Mouse (Mus musculus) MEL (cell line): ENCODE measurements at regions not wholly inside any gene's neighbourhood (a gene's known extent, or its start where the extent isn't known, plus 50 kb on each side); places are given as distances from the start of the nearest gene placed in this dataset.

Experiments
- DNase-seq: peaks from one replicate; pipeline ENCODE4 v3.0.0; 2011; ENCODE audit warnings: low read depth, low spot score
- H3K27ac ChIP-seq: 2 replicates; pipeline ENCODE4 v1.5.1; 2012; ENCODE audit warnings: low read depth, mild to moderate bottlenecking, control low read depth, low read length, moderate library complexity; ENCODE audit not compliant: control insufficient read depth
- H3K27me3 ChIP-seq, 2 experiments: fragments of 150-350 bp in 1 of 2; sonication (generic) in 1 of 2; 2 replicates each; pipeline ENCODE4 v1.6.1; 2012; ENCODE audit warnings: low read length in 2 of 2, mild to moderate bottlenecking in 2 of 2, improper control_type of control experiment in 1 of 2, moderate library complexity in 1 of 2; ENCODE audit not compliant: insufficient read depth in 2 of 2, control insufficient read depth in 1 of 2
- H3K36me3 ChIP-seq, 2 experiments: 2 replicates each; pipeline ENCODE4 v1.6.1; 2012 to 2014; ENCODE audit warnings: low read length in 2 of 2, improper control_type of control experiment in 1 of 2, inconsistent platforms in 1 of 2, mild to moderate bottlenecking in 1 of 2; ENCODE audit not compliant: insufficient read depth in 2 of 2, control insufficient read depth in 1 of 2
- H3K4me1 ChIP-seq, 2 experiments: fragments of 150-350 bp in 1 of 2; sonication (generic) in 1 of 2; 2 replicates each; pipeline ENCODE4 v1.6.1; 2012; ENCODE audit warnings: low read length in 2 of 2, improper control_type of control experiment in 1 of 2, mild to moderate bottlenecking in 1 of 2; ENCODE audit not compliant: insufficient read depth in 2 of 2, control insufficient read depth in 1 of 2
- H3K4me3 ChIP-seq, 2 experiments: fragments of 150-350 bp in 1 of 2; sonication (generic) in 1 of 2; 2 replicates each; pipeline ENCODE4 v1.5.1; 2012; ENCODE audit warnings: low read depth in 2 of 2, low read length in 2 of 2, mild to moderate bottlenecking in 2 of 2, moderate library complexity in 2 of 2, control low read depth in 1 of 2, improper control_type of control experiment in 1 of 2; ENCODE audit not compliant: control insufficient read depth in 1 of 2, insufficient read depth in 1 of 2
- H3K79me2 ChIP-seq: 2 replicates; pipeline ENCODE4 v1.6.1; 2012; ENCODE audit warnings: mild to moderate bottlenecking, low read length, moderate library complexity; ENCODE audit not compliant: control insufficient read depth, poor library complexity, insufficient read depth
- H3K9ac ChIP-seq: 2 replicates; pipeline ENCODE4 v1.6.1; 2012; ENCODE audit warnings: low read depth, mild to moderate bottlenecking, control low read depth, low read length, moderate library complexity; ENCODE audit not compliant: control insufficient read depth, poor library complexity, severe bottlenecking
- H3K9me3 ChIP-seq: fragments of 150-350 bp; sonication (generic); replicated peaks from 2 replicates; pipeline ENCODE4 v1.6.1; 2012; ENCODE audit warnings: mild to moderate bottlenecking, low read length, improper control_type of control experiment, moderate library complexity; ENCODE audit not compliant: insufficient read depth
- CHD2 ChIP-seq: IDR thresholded peaks from 2 replicates; pipeline ENCODE4 v1.6.1; 2011; ENCODE audit warnings: low read length, improper control_type of control experiment
- ELF1 ChIP-seq: IDR thresholded peaks from 2 replicates; pipeline ENCODE4 v1.6.1; 2014; ENCODE audit warnings: low read depth, mild to moderate bottlenecking, inconsistent platforms, low read length, improper control_type of control experiment, moderate library complexity
- EP300 ChIP-seq, 2 experiments: IDR thresholded peaks; 2 replicates each; pipeline ENCODE4 v1.6.1; 2011; ENCODE audit warnings: improper control_type of control experiment in 2 of 2, low read length in 2 of 2, low read depth in 1 of 2, mild to moderate bottlenecking in 1 of 2
- HCFC1 ChIP-seq: IDR thresholded peaks from 2 replicates; pipeline ENCODE4 v1.6.1; 2012; ENCODE audit warnings: low read depth, mild to moderate bottlenecking, inconsistent platforms, low read length, improper control_type of control experiment, moderate library complexity
- JUND ChIP-seq: IDR thresholded peaks from 2 replicates; pipeline ENCODE4 v1.6.1; 2011; ENCODE audit warnings: low read depth, mild to moderate bottlenecking, improper control_type of control experiment, low read length
- MAX ChIP-seq: IDR thresholded peaks from 2 replicates; pipeline ENCODE4 v1.6.1; 2011; ENCODE audit warnings: low read length, improper control_type of control experiment
- MAZ ChIP-seq: IDR thresholded peaks from 2 replicates; pipeline ENCODE4 v1.6.1; 2012; ENCODE audit warnings: low read depth, mild to moderate bottlenecking, inconsistent platforms, low read length, improper control_type of control experiment
- MEF2A ChIP-seq: IDR thresholded peaks from 2 replicates; pipeline ENCODE4 v1.6.1; 2014; ENCODE audit warnings: low read depth, mild to moderate bottlenecking, inconsistent platforms, low read length, improper control_type of control experiment; ENCODE audit not compliant: poor library complexity, insufficient replicate concordance, severe bottlenecking; ENCODE audit errors: extremely low read depth
- MYB ChIP-seq: IDR thresholded peaks from 2 replicates; pipeline ENCODE4 v1.6.1; 2011; ENCODE audit warnings: mild to moderate bottlenecking, low read depth, low read length, improper control_type of control experiment
- MYC ChIP-seq: IDR thresholded peaks from 2 replicates; pipeline ENCODE4 v1.6.1; 2011; ENCODE audit warnings: low read depth, mild to moderate bottlenecking, low read length, improper control_type of control experiment, moderate library complexity
- NRF1 ChIP-seq: IDR thresholded peaks from 2 replicates; pipeline ENCODE4 v1.6.1; 2014; ENCODE audit warnings: low read depth, mild to moderate bottlenecking, inconsistent platforms, low read length, improper control_type of control experiment, moderate library complexity; ENCODE audit not compliant: poor library complexity, insufficient read depth, severe bottlenecking
- POLR2A ChIP-seq, 2 experiments: IDR thresholded peaks; 2 replicates each; pipeline ENCODE4 v1.6.1; 2011 to 2012; ENCODE audit warnings: low read length in 2 of 2, mild to moderate bottlenecking in 2 of 2, control low read depth in 1 of 2, improper control_type of control experiment in 1 of 2, low read depth in 1 of 2, moderate library complexity in 1 of 2; ENCODE audit not compliant: control insufficient read depth in 1 of 2, insufficient read depth in 1 of 2, poor library complexity in 1 of 2
- POLR2AphosphoS2 ChIP-seq: IDR thresholded peaks from 2 replicates; pipeline ENCODE4 v1.6.1; 2011; ENCODE audit warnings: low read length, improper control_type of control experiment
- POLR2AphosphoS5 ChIP-seq: IDR thresholded peaks from 2 replicates; pipeline ENCODE4 v1.6.1; 2012; ENCODE audit warnings: low read depth, borderline replicate concordance, mild to moderate bottlenecking, inconsistent platforms, low read length, moderate library complexity, mixed read lengths
- TAL1 ChIP-seq: IDR thresholded peaks from 2 replicates; pipeline ENCODE4 v1.6.1; 2012; ENCODE audit warnings: mild to moderate bottlenecking, inconsistent platforms, low read length, moderate library complexity, mixed read lengths
- TBP ChIP-seq: IDR thresholded peaks from 2 replicates; pipeline ENCODE4 v1.8.0; 2011; ENCODE audit warnings: low read depth, low read length, improper control_type of control experiment
- TCF12 ChIP-seq: IDR thresholded peaks from 2 replicates; pipeline ENCODE4 v1.6.1; 2014; ENCODE audit warnings: low read depth, mild to moderate bottlenecking, inconsistent platforms, low read length, improper control_type of control experiment, moderate library complexity
- USF2 ChIP-seq, 2 experiments: IDR thresholded peaks; 2 replicates each; pipeline ENCODE4 v1.6.1; 2011 to 2012; ENCODE audit warnings: improper control_type of control experiment in 2 of 2, low read length in 2 of 2, borderline replicate concordance in 1 of 2, inconsistent platforms in 1 of 2, low read depth in 1 of 2, mild to moderate bottlenecking in 1 of 2; ENCODE audit not compliant: insufficient read depth in 1 of 2
- ZC3H11A ChIP-seq: IDR thresholded peaks from 2 replicates; pipeline ENCODE4 v1.6.1; 2012; ENCODE audit warnings: low read depth, mild to moderate bottlenecking, inconsistent platforms, low read length, improper control_type of control experiment
- ZMIZ1 ChIP-seq: IDR thresholded peaks from 2 replicates; pipeline ENCODE4 v1.6.1; 2012; ENCODE audit warnings: low read depth, mild to moderate bottlenecking, inconsistent platforms, low read length, improper control_type of control experiment, moderate library complexity

DNA sequence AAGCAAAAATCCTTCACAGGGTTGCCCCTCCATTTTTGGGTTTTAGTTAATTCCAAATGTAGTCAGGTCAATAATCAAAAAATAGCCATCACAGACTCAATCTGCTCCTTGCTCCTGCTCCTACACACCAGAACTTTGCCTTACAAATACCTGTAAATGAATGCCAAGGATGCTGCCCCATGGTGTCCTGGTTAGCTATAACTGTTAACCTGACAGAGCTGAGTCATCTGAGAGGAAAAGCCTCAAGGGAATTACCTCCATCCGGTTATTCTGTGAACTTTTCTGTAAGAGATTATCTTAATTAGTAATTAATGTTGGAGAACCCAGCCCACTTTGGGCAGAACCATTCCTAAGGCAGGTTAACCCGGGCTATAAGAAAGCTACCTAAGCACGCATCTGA lies 325.4 kb upstream of the Castor2 start:
- Histone ChIP-seq H3K27me3 (no peaks in the 10 kb centered on the region), H3K36me3 (no peaks in the 10 kb centered on the region), H3K9ac (no peak overlapping the region), H3K4me3 (no peak overlapping the region), H3K9me3 (no peaks in the 10 kb centered on the region), H3K4me1 (no peaks in the 10 kb centered on the region), H3K27ac (no peak overlapping the region), H3K79me2 (no peaks in the 10 kb centered on the region)
- DNase-seq, result no peak
- TF ChIP-seq MAX, result no peak

DNA sequence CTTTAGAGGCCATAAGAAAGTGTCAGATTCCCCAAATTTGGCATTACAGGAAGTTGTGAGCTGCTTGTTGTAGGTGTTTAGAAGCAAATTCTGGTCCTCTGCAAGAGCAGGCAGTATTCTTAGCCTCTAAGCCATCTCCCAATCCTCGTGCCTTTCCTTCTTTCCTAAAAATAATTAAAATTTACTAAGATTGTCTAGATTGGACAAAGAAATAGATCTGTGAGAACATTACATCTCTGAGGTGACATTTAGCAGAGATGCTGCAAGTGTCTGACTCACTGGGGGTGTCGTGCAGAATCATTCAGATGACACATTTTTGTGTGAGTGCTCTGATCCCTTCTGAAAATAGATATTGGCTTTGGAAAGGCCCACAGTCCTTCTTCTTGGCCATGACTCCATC lies 330.7 kb upstream of the Castor2 start:
- DNase-seq, result no peak
- no peaks in the 10 kb centered on the region for H3K27me3 ChIP-seq
- H3K4me3 ChIP-seq, result no peak overlapping the region
- no peak overlapping the region for H3K27ac ChIP-seq
- no peaks in the 10 kb centered on the region for H3K36me3 ChIP-seq
- H3K4me1 ChIP-seq, result no peaks in the 10 kb centered on the region
- TF ChIP-seq JUND (no peak), CHD2 (no peak), NRF1 (no peak), USF2 (IDR thresholded peaks at IDR 0.05; ENCODE audit: borderline replicate concordance in 1 of 2, insufficient read depth in 1 of 2, low read depth in 1 of 2, low read length in 2 of 2) (no peak), TBP (no peak), MAZ (no peak), TCF12 (no peak), TAL1 (no peak), MEF2A (no peak), POLR2AphosphoS5 (no peak), ELF1 (no peak), EP300 (IDR thresholded peaks at IDR 0.05; ENCODE audit: low read depth in 1 of 2, low read length in 2 of 2) (no peak), MYB (no peak), ZC3H11A (no peak), MYC (no peak), HCFC1 (no peak), POLR2AphosphoS2 (no peak), ZMIZ1 (no peak), POLR2A (IDR thresholded peaks at IDR 0.05; ENCODE audit: control insufficient read depth in 1 of 2, insufficient read depth in 1 of 2, low read depth in 1 of 2, low read length in 2 of 2, poor library complexity in 1 of 2) (no peak)
- no peak overlapping the region for H3K9ac ChIP-seq
- H3K9me3 ChIP-seq, result no peaks in the 10 kb centered on the region
- H3K79me2 ChIP-seq, result no peaks in the 10 kb centered on the region
